Mouse (Mus musculus): ENCODE data around the gene Selenon. TPM values are rescaled to one million over a fixed set of nuclear protein-coding genes. Genes with fewer than 3 reads are reported as not detected.

Selenon gene
- total RNA-seq (2022), result 10 to 100 TPM; 17.1 to 20.4 (median 19.4) TPM

DNA sequence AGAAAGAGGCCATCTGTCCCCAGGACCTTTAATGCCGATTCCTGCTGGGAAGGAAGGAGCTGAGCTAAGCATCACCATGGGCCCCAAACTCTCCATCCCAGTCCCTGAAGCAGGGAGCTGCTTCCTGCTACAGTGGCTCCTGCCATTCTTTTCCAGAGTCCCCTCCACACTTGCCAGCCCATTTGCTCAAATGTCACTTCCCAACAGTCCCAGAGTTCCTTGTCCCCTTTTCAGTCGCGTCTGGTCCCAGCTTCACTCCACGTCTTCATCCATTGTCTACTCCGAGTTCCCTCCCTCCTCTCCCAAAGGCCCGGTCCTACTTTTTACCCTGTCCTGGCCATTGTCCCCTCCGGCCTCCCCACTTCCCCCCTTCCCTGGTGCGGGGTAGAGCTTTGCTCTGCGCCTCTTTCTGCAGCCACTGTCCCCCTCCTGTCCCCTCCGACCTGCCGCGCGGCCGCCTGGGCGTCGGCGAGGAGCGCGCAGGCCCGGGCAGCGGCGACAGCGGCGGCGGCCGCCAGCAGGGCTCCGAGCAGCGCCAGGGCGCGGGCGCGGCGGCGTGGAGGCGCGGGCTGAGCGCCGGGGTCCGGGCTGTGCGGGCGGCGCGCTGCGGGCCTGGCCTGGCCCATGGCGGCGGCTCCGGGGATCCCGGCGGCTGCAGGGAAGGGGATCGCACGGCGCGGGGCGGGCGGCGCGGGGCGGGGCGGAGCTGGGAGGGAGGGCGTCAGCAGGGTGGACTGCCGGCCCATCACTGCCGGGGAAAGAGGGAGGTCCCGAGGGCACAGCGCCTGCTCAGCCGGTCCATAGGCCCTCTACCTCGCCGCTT is at the start of gene Selenon:
Selenon (minus strand) TSS at position 673 of the 823 bp plus-strand sequence.
- peak; percentile 57 for DNase-seq (ENCODE audit: low spot score)

DNA sequence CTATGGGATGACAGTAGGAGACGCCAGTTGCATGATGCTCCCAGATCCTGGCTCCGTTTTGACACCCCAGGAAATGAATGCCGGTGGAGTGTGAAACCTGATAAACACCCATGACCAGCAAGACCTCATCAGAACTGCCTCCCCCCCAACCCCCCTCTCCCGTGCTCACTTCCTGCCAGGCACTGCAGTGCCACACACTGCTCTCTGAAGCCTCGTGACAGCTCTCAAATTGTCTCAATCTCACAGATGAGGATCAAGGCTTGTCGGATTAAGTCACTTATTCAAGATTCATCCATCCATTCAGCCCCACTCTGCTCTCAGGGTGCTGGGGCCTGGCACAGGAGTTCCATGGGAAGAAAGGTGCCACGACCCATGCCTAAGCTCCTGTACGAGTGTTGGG is 49.4 kb upstream of the Selenon start:
- no peak for DNase-seq (ENCODE audit: low spot score)

- no peak for DNase-seq (ENCODE audit: low spot score)
These were observed 48.8 kb upstream of the Selenon start for GRCm38 (mm10) chr4:134600777-134601176.

GRCm38 (mm10) chr4:134600060-134600459 is 48.1 kb upstream of the Selenon start:
- no peak for DNase-seq (ENCODE audit: low spot score)

GRCm38 (mm10) chr4:134596816-134597692 is 45.1 kb upstream of the Selenon start:
- no peak for DNase-seq (ENCODE audit: low spot score)

DNA sequence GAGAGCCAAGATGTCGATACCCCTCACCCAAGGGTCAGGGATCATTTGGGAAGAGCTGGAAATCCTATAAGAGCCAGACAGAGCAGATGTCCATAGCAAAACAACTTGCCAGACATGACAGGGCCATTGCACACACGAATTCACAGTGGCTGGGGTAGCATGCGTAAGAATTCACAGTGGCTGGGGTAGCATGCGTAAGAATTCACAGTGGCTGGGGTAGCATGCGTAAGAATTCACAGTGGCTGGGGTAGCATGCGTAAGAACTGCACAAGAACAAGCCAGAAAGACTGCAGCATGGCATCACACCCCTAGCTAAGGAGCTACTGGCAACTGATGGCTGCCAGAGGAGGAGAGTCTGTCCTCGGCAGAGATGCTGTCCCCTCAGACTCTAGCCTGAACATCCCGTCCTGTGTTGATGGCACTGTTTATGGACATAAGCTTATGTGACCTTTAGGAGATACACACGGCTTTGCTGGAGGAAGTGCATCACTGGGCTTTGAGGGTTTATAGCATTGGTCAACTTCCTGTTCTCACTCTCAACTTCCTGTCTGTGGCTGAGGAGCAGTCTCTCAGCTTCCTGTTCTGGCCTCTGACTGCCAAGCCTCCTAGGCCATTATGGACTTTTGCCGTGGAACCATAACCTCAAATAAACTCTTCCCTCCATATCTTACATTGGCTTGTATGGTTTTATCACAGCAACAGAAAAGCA is 42.9 kb upstream of the Selenon start:
- no peak for DNase-seq (ENCODE audit: low spot score)

- no peak for DNase-seq (ENCODE audit: low spot score)
These were observed 40.5 kb upstream of the Selenon start for GRCm38 (mm10) chr4:134592442-134592841.

- DNase-seq (ENCODE audit: low spot score), result peak; percentile 83
These were observed 39.6 kb upstream of the Selenon start for GRCm38 (mm10) chr4:134591506-134592061.

DNA sequence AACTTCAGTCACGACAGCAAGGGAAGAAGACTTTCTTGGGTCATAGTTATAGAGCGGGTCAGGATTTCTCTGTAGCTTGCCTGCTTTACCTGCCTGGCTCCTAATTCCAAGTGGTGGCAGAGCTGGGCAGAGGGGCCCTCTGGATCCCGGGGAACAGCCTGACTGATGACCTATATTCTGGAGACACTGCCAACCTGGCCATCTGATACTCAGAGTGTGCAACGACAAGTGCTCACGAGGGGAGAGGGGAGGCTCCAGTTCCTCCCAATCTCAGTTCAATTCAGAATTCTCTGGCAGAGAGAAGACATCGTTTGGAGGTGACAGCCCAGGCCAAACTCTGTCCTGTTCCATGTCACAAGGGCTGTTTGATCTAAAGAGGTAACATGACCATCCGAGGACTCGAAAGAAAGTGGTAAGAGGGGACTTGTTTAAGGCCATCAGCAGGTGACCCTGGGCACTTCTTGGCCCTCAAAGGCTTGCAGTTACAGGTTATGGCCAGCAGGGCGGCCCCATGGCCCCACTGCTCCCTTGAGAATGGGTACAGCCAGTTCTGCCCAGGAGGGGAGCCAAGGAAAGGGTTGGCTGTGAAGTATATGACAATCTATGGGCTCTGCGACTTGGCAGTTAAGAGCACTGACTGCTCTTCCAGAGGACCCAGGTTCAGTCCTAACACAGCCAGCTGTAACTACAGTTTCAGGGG is 38.4 kb upstream of the Selenon start:
- no peak for DNase-seq (ENCODE audit: low spot score)

DNA sequence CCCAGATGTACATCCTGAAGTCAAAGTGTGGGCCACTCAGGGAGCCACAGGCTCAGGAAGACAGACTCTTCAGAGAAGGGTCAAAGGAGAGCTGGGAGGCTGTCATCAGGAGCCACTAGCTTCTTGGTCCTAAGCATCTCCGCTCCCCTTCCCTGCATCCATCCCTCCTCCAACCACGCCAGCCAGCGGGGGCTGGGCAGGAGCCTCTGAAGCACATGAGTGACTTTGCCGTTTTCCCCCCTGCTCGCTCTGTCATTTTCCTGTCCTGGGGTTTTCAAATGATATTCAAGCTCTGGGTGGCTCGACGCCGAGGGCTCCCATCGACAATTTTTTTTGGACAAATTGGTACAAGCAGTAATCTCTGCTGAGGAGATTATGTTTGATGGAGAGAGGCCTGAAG is 37.8 kb upstream of the Selenon start:
- DNase-seq (ENCODE audit: low spot score), result no peak

DNA sequence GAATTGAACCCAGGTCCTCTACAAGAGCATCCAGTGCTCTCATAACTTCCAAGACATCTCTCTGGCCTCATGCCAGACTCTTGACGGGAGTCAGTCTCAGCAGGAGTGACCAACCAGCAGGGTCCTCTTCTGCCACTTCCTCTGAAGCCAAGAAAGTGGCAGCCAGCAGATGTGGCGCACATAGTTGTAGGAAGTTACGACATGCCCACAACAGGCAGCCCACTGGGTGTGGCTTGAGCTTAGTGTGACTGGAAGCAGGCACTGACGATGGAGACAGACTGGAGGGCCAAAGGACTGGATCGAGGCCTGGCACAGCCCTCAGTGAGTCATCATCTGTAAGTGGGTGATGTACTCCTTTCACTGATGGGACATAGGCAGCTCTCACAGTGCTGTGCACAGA is 37.0 kb upstream of the Selenon start:
- no peak for DNase-seq (ENCODE audit: low spot score)

GRCm38 (mm10) chr4:134588287-134588686 is 36.3 kb upstream of the Selenon start:
- no peak for DNase-seq (ENCODE audit: low spot score)

- no peak for DNase-seq (ENCODE audit: low spot score)
These were observed 35.8 kb upstream of the Selenon start for GRCm38 (mm10) chr4:134587636-134588197.

GRCm38 (mm10) chr4:134586631-134587030 is 34.7 kb upstream of the Selenon start:
- DNase-seq (ENCODE audit: low spot score), result no peak

- no peak for DNase-seq (ENCODE audit: low spot score)
These were observed 34.2 kb upstream of the Selenon start for GRCm38 (mm10) chr4:134586126-134586525.

- DNase-seq (ENCODE audit: low spot score), result no peak
These were observed 31.5 kb upstream of the Selenon start for GRCm38 (mm10) chr4:134583513-134583912.

- no peak for DNase-seq (ENCODE audit: low spot score)
These were observed 29.4 kb upstream of the Selenon start for GRCm38 (mm10) chr4:134581365-134581764.

GRCm38 (mm10) chr4:134580351-134581148 is 28.6 kb upstream of the Selenon start:
- no peak for DNase-seq (ENCODE audit: low spot score)

- DNase-seq (ENCODE audit: low spot score), result no peak
These were observed 27.7 kb upstream of the Selenon start for GRCm38 (mm10) chr4:134579620-134580019.

DNA sequence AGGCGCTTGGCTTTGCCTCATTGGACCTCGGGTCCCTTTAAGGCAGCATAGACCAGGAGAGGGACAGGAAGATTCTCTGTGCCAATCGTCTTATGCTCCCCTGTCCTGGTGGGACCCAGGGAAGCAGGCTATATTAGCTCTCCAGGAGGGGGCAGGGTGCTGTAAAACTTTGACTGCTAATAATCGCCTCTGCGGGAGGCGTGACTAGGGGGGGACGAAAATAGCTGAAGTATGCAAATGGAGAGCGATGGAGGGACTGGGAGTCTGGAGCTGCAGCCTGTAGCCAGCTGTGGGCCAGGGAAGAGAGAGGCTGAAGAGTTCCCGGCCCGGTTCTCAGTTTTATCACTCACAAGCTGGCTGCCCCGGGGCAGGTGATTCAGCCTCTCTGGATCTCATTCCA is 27.2 kb upstream of the Selenon start:
- no peak for DNase-seq (ENCODE audit: low spot score)
